Mouse (Mus musculus) heart, embryonic 14.5 days (tissue): ENCODE data around the gene Plppr2. TPM values are rescaled to one million over a fixed set of nuclear protein-coding genes. Genes with fewer than 3 reads are reported as not detected.

ENCODE experiments used
- ATAC-seq: fragments of 200-750 bp; cut with Nextera tagmentation; 2 replicates; pipeline ENCODE4 v1.8.0; 2017; ENCODE audit warnings: low read depth, moderate TSS enrichment; ENCODE audit not compliant: insufficient number of reproducible peaks, insufficient read depth, low FRiP score
- H3K27ac ChIP-seq, 2 experiments: fragments of 200-500 bp in 1 of 2; fragments of 300-500 bp in 1 of 2; sonication (generic) in 1 of 2; replicated peaks in 1 of 2; 2 replicates each; pipeline ENCODE4 v1.5.1; 2012 to 2014; ENCODE audit warnings: low read depth in 2 of 2, low read length in 2 of 2, control low read depth in 1 of 2, mild to moderate bottlenecking in 1 of 2, mixed read lengths in 1 of 2; ENCODE audit not compliant: control insufficient read depth in 1 of 2, insufficient read depth in 1 of 2
- H3K27me3 ChIP-seq: fragments of 300-500 bp; sonication (generic); 2 replicates; pipeline ENCODE4 v1.6.1; 2014; ENCODE audit warnings: mild to moderate bottlenecking, low read length, control low read depth; ENCODE audit not compliant: control insufficient read depth, insufficient read depth
- H3K36me3 ChIP-seq: fragments of 300-500 bp; sonication (generic); 2 replicates; pipeline ENCODE4 v1.6.1; 2014; ENCODE audit warnings: mild to moderate bottlenecking, control low read depth, low read length, mixed read lengths; ENCODE audit not compliant: control insufficient read depth, insufficient read depth
- H3K4me1 ChIP-seq, 2 experiments: fragments of 200-500 bp in 1 of 2; fragments of 300-500 bp in 1 of 2; sonication (generic) in 1 of 2; 2 replicates each; pipeline ENCODE4 v1.6.1; 2012 to 2014; ENCODE audit warnings: low read length in 2 of 2, control low read depth in 1 of 2, mixed read lengths in 1 of 2; ENCODE audit not compliant: control insufficient read depth in 2 of 2, insufficient read depth in 2 of 2
- H3K4me2 ChIP-seq: fragments of 300-500 bp; sonication (generic); 2 replicates; pipeline ENCODE4 v1.6.1; 2014; ENCODE audit warnings: mild to moderate bottlenecking, low read length
- H3K4me3 ChIP-seq, 2 experiments: fragments of 200-500 bp in 1 of 2; fragments of 300-500 bp in 1 of 2; sonication (generic) in 1 of 2; 2 replicates each; pipeline ENCODE4 v1.5.1; 2012 to 2014; ENCODE audit warnings: low read length in 2 of 2, mild to moderate bottlenecking in 2 of 2, control low read depth in 1 of 2, low read depth in 1 of 2, moderate library complexity in 1 of 2; ENCODE audit not compliant: control insufficient read depth in 1 of 2, insufficient read depth in 1 of 2
- H3K9ac ChIP-seq: fragments of 300-500 bp; sonication (generic); 2 replicates; pipeline ENCODE4 v1.6.1; 2014; ENCODE audit warnings: mild to moderate bottlenecking, low read length
- H3K9me3 ChIP-seq: fragments of 300-500 bp; sonication (generic); 2 replicates; pipeline ENCODE4 v1.6.1; 2016; ENCODE audit warnings: low read length, control low read depth; ENCODE audit not compliant: control insufficient read depth
- WGBS: fragments of 180-500 bp; shearing (Covaris S2); extraction: QIAGEN DNeasy Blood & Tissue Kit; methylation state at CpG from one replicate; pipeline ENCODE4 v1.1.7; 2014; 5-methylcytosine and 5-hydroxymethylcytosine counted together
- polyA plus RNA-seq: library from polyadenylated mRNA; unstranded; fragments of >200 nt; fragmentation: Nextera tagmentation; extraction: Ambion mirVana; gene quantifications from 2 replicates; pipeline ENCODE4 v1.2.1, GENCODE M21; 2014

Plppr2 gene
- polyA plus RNA-seq, 1 experiment from 2014 or later = 4.5 TPM

DNA sequence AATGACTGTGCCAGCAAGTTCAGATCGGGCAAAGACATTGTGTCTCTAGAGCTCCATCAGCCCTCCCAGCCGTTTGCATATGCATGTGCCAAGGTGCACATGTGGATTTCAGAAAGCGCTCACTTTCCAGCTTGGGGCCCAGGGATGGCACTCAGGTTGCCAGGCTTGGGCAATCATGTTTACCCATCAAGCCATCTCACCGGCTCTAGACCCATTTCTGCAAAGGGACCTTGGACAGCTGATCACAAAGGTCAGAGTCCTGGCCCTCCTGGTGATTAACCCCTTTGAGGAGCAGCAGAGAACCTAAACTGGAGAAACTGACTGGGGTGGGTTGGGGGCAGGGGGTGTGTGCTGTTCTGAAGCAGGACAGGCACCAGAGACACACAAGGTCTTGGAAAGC is 55.4 kb downstream of the Plppr2 start:
- H3K9ac ChIP-seq = no peak overlapping the region
- WGBS = 68% methylated on average over 4 of the region's 4 CpGs

DNA sequence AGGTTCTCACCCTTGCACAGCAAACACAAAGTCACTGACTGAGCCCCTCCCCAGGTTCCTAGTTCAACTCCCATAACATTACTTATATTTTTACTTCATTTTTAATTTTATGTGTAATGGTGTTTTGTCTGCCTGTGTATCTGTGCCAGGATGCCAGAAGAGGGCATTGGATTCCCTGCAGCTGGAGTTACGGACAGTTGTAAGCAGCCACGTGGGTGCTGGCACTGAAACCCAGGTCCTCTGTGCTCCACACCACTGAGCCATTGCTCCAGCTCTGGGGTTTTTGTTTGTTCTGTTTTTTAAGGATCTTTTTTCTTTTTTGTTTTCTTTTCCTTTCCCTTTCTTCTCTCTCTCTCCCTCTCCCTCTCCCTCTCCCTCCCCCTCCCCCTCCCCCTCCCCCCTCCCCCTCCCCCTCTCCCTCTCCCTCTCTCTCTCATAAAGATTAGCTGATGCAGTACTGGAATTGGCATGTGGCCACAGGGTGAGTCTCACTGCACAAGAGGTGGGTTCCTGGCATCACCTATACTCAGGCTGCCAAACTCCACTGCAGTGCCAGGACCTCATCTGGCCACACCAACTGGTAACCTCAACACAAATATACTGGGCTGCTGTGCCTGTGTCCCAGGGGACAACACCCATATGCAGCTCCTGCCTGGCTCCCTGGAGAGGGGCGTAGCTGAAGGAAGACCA is 59.5 kb downstream of the Plppr2 start:
- 81% methylated on average over 3 of the region's 3 CpGs for WGBS

More for the DNA sequence above, 55.4 kb downstream of the Plppr2 start:
- Histone ChIP-seq H3K27me3 (peaks cover 63% of the 10 kb centered on the region), H3K36me3 (no peaks in the 10 kb centered on the region), H3K9me3 (no peaks in the 10 kb centered on the region), H3K27ac (no peak overlapping the region), H3K4me1 (peaks cover 0 to 20% of the 10 kb centered on the region in 2 experiments; a peak in 3 of 4 replicates), H3K4me2 (no peak overlapping the region), H3K4me3 (no peak overlapping the region)
- no peak for ATAC-seq

More for the DNA sequence above, 59.5 kb downstream of the Plppr2 start:
- no peak overlapping the region for H3K4me3 ChIP-seq
- no peaks in the 10 kb centered on the region for H3K9me3 ChIP-seq
- ATAC-seq = no peak
- no peak overlapping the region for H3K4me2 ChIP-seq
- no peak overlapping the region for H3K27ac ChIP-seq
- peaks cover 31% of the 10 kb centered on the region for H3K27me3 ChIP-seq
- no peaks in the 10 kb centered on the region for H3K4me1 ChIP-seq
- no peaks in the 10 kb centered on the region for H3K36me3 ChIP-seq
- no peak overlapping the region for H3K9ac ChIP-seq

Other genes with a start within 250 kb of the Plppr2 start
- gene Ldlr, start 213.6 kb upstream of the Plppr2 start, polyA plus RNA-seq = 7.3 and 10.8 TPM in 2 replicates
- 82.9 and 97.9 TPM in 2 replicates for gene Spc24, start 176.7 kb upstream of the Plppr2 start, polyA plus RNA-seq
- gene Kank2, start 138.3 kb upstream of the Plppr2 start, polyA plus RNA-seq = 11.1 and 11.6 TPM in 2 replicates
- gene Angptl8, start 101.5 kb upstream of the Plppr2 start, polyA plus RNA-seq = 1.4 and 1.6 TPM in 2 replicates
- 42.4 and 44.5 TPM in 2 replicates for gene Dock6, start 84.4 kb upstream of the Plppr2 start, polyA plus RNA-seq
- 7.8 and 9.0 TPM in 2 replicates for gene Rab3d, start 18.8 kb upstream of the Plppr2 start, polyA plus RNA-seq
- 2.4 and 3.0 TPM in 2 replicates for gene Ccdc159, start 9.6 kb upstream of the Plppr2 start, polyA plus RNA-seq
- 48.1 and 58.8 TPM in 2 replicates for gene Tmem205, start 9.5 kb upstream of the Plppr2 start, polyA plus RNA-seq
- gene Swsap1, start 18.7 kb downstream of the Plppr2 start, polyA plus RNA-seq = 8.3 and 9.8 TPM in 2 replicates
- 2.6 and 4.9 TPM in 2 replicates for gene Epor, start 26.5 kb downstream of the Plppr2 start, polyA plus RNA-seq
- 0.66 and 0.97 TPM in 2 replicates for gene Rgl3, start 52.4 kb downstream of the Plppr2 start, polyA plus RNA-seq
- gene Ccdc151, start 65.6 kb downstream of the Plppr2 start, polyA plus RNA-seq = 0.23 TPM in 1 of 2 replicates, not detected in the other
- gene Prkcsh, start 65.8 kb downstream of the Plppr2 start, polyA plus RNA-seq = 56.3 and 56.6 TPM in 2 replicates
- 0.19 and 0.65 TPM in 2 replicates for gene Elavl3, start 115.0 kb downstream of the Plppr2 start, polyA plus RNA-seq
- not detected in 2 replicates for gene Gm49318, start 134.2 kb downstream of the Plppr2 start, polyA plus RNA-seq
- 6.7 and 7.6 TPM in 2 replicates for gene Zfp653, start 134.3 kb downstream of the Plppr2 start, polyA plus RNA-seq
- 50.5 and 58.1 TPM in 2 replicates for gene Ecsit, start 148.4 kb downstream of the Plppr2 start, polyA plus RNA-seq
- gene Cnn1, start 162.2 kb downstream of the Plppr2 start, polyA plus RNA-seq = 227 and 239 TPM in 2 replicates
- gene Elof1, start 180.1 kb downstream of the Plppr2 start, polyA plus RNA-seq = 117 and 129 TPM in 2 replicates
- 3.6 and 4.9 TPM in 2 replicates for gene Acp5, start 198.7 kb downstream of the Plppr2 start, polyA plus RNA-seq
- 51.9 and 53.4 TPM in 2 replicates for gene Pigyl, start 219.8 kb downstream of the Plppr2 start, polyA plus RNA-seq